Mouse (Mus musculus): Measurements from ENCODE around the gene Nlrp6. TPM values are rescaled to one million over a fixed set of nuclear protein-coding genes. Genes with fewer than 3 reads are reported as not detected.
"Not testable (repeated sequence)": the region's sequence is repeated elsewhere in the genome, so short reads cannot be mapped to it uniquely, and the experiment has no call there.

The Nlrp6 gene
- polyA plus RNA-seq, 1 experiment from 2014 or later, result 0.06 TPM

- Histone ChIP-seq H3K4me1 (peaks cover 77% of the 10 kb centered on the region), H3K27ac (peak within 1 kb of the TSS; percentile 81)
- 28% methylated on average over 11 of the region's 11 CpGs for WGBS
These were observed 35.3 kb downstream of the Nlrp6 start, which contains the start of the genes Gm45717 and Ifitm2 for GRCm38 (mm10) chr7:140955758-140956555. Gene Gm45717 (minus strand): TSS chr7:140955937. Gene Ifitm2 (minus strand): TSS chr7:140955987.

GRCm38 (mm10) chr7:140956556-140956869 lies 35.8 kb downstream of the Nlrp6 start:
- Histone ChIP-seq H3K27me3 (ENCODE audit: poor library complexity, severe bottlenecking) (peaks cover 28% of the 10 kb centered on the region), H3K36me3 (replicated peaks) (peaks cover 7% of the 10 kb centered on the region), H3K9me3 (no peaks in the 10 kb centered on the region), H3K27ac (peak overlapping the region; percentile 81), H3K4me1 (peaks cover 72% of the 10 kb centered on the region), H3K4me3 (0 out of 2 replicates have a peak overlapping the region, but pooled peaks have one; percentile 56)
- 54% methylated on average over 6 of the region's 6 CpGs for WGBS
- DNase-seq (ENCODE audit: extremely low spot score, low spot score), result no peak

More at GRCm38 (mm10) chr7:140955758-140956555, 35.3 kb downstream of the Nlrp6 start, which contains the start of the genes Gm45717 and Ifitm2:
- no peak for DNase-seq (ENCODE audit: extremely low spot score, low spot score)
- no peaks in the 10 kb centered on the region for H3K9me3 ChIP-seq
- H3K36me3 ChIP-seq (replicated peaks), result peaks cover 7% of the 10 kb centered on the region
- peaks cover 28% of the 10 kb centered on the region for H3K27me3 ChIP-seq (ENCODE audit: poor library complexity, severe bottlenecking)
- H3K4me3 ChIP-seq, result peak within 1 kb of the TSS; percentile 56

DNA sequence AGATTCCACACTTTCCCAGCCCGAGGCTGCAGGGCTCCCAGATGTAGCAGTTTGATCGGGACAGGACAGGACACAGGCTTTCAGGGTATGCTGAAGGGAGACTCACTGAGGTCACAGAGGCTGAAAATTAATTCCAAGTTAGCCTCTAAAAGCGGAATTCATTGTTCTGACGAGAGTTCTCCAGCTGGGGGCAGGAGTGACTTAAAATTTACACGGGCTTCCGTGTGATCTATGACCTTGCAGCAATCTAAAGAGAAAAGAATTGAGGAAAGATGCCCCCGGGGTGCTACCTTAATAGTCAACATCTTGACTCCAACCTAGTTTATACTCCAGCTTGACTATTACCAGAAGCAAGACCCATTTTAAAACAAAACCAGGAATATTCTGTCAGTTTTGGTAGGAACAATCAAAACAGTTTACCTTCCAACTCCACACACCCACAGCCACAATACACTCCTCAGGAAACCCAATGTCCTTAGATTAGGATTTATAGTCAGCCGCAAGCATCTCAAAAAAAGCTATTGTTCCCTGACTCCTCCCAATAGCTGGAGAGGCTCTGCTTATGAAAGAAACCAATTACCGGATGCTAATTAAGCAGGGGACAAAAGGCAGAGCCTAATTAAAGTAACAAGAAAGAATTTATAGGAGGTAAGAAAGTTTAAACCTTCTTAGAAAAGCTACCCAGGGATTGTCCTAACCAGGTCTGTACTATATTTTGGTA lies 38.6 kb downstream of the Nlrp6 start:
- Histone ChIP-seq H3K4me1 (peaks cover 66% of the 10 kb centered on the region), H3K4me3 (peak overlapping the region; percentile 9; the same call in 1 of the 2 replicates), H3K9me3 (no peaks in the 10 kb centered on the region), H3K27ac (peak overlapping the region; percentile 52; the same call in 1 of the 2 replicates), H3K27me3 (ENCODE audit: poor library complexity, severe bottlenecking) (peaks cover 28% of the 10 kb centered on the region), H3K36me3 (replicated peaks) (no peaks in the 10 kb centered on the region)
- no peak for DNase-seq (ENCODE audit: extremely low spot score, low spot score)
- WGBS, result 2% methylated on average over 9 of the region's 9 CpGs

DNA sequence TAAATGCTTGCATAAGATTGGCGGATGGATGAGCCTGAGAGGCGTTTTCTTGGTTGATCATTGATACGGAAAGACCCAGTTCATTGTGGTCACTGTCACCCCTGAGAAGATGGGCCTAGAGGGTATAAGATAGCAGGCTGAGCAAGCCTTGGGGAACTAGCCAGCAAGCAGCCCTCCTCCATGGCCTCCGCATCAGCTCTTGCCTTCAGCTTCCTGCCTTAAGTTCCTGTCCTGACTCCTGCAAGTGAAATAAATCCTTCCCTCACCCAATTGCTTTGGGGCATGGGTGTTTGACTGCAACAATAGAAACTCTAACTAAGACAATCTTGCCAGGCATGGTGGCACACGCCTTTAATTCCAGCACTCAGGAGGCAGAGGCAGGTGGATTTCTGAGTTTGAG lies 39.3 kb downstream of the Nlrp6 start:
- H3K36me3 ChIP-seq (replicated peaks), result no peaks in the 10 kb centered on the region
- no peak overlapping the region for H3K4me3 ChIP-seq
- no peak overlapping the region for H3K27ac ChIP-seq
- no peak for DNase-seq (ENCODE audit: extremely low spot score, low spot score)
- H3K27me3 ChIP-seq (ENCODE audit: poor library complexity, severe bottlenecking), result peaks cover 28% of the 10 kb centered on the region
- peaks cover 59% of the 10 kb centered on the region for H3K4me1 ChIP-seq
- WGBS, result 48% methylated on average over 5 of the region's 5 CpGs
- no peaks in the 10 kb centered on the region for H3K9me3 ChIP-seq

GRCm38 (mm10) chr7:140961416-140961815 lies 40.7 kb downstream of the Nlrp6 start:
- Histone ChIP-seq H3K4me1 (peaks cover 45% of the 10 kb centered on the region), H3K9me3 (no peaks in the 10 kb centered on the region), H3K27me3 (ENCODE audit: poor library complexity, severe bottlenecking) (peaks cover 21% of the 10 kb centered on the region), H3K27ac (no peak overlapping the region), H3K36me3 (replicated peaks) (no peaks in the 10 kb centered on the region), H3K4me3 (no peak overlapping the region)
- WGBS, result 61% methylated on average over 2 of the region's 2 CpGs
- no peak for DNase-seq (ENCODE audit: extremely low spot score, low spot score)

DNA sequence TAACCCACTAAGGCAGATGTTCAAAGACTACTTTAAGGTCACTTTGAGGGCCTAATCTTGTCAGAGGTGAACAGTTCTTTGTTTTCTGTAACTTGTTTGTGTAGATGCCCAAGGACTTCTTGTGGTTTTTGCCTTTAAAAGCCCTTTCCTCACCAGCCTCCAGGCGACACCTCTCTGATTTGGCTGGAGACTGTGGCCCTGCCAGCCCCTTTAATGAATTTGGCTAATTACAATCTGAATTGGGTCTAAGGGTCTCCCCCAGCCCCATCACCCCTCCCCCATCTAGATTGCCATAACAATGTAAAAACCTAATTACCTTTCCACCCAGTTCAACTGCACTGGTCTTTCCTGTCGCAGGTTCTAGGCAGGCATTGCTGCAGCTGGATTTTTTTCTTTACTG lies 42.0 kb downstream of the Nlrp6 start:
- WGBS, result 49% methylated on average over 2 of the region's 2 CpGs

GRCm38 (mm10) chr7:140966921-140967320 lies 46.2 kb downstream of the Nlrp6 start, which contains the start of gene Ifitm1:
Gene Ifitm1 (plus strand): TSS chr7:140967221.
- Histone ChIP-seq H3K36me3 (replicated peaks) (no peaks in the 10 kb centered on the region), H3K27ac (no peak within 1 kb of the TSS), H3K27me3 (ENCODE audit: poor library complexity, severe bottlenecking) (peaks cover 48% of the 10 kb centered on the region), H3K4me3 (peak within 1 kb of the TSS; percentile 10; the same call in 1 of the 2 replicates), H3K9me3 (no peaks in the 10 kb centered on the region), H3K4me1 (peaks cover 54% of the 10 kb centered on the region)
- WGBS, result 86% methylated on average over 4 of the region's 4 CpGs
- DNase-seq (ENCODE audit: extremely low spot score, low spot score), result no peak

More for the DNA sequence above, 42.0 kb downstream of the Nlrp6 start:
- no peak for DNase-seq (ENCODE audit: extremely low spot score, low spot score)
- H3K27ac ChIP-seq, result no peak overlapping the region
- H3K36me3 ChIP-seq (replicated peaks), result no peaks in the 10 kb centered on the region
- peaks cover 48% of the 10 kb centered on the region for H3K4me1 ChIP-seq
- no peaks in the 10 kb centered on the region for H3K9me3 ChIP-seq
- peaks cover 20% of the 10 kb centered on the region for H3K27me3 ChIP-seq (ENCODE audit: poor library complexity, severe bottlenecking)
- no peak overlapping the region for H3K4me3 ChIP-seq

GRCm38 (mm10) chr7:140967862-140968591 lies 47.3 kb downstream of the Nlrp6 start:
- H3K4me1 ChIP-seq, result peaks cover 47% of the 10 kb centered on the region
- H3K27ac ChIP-seq, result no peak overlapping the region
- DNase-seq (ENCODE audit: extremely low spot score, low spot score), result no peak
- H3K9me3 ChIP-seq, result no peaks in the 10 kb centered on the region
- H3K4me3 ChIP-seq, result peak overlapping the region; percentile 10; the same call in 1 of the 2 replicates
- no peaks in the 10 kb centered on the region for H3K36me3 ChIP-seq (replicated peaks)
- WGBS, result 5% methylated on average over 14 of the region's 14 CpGs
- H3K27me3 ChIP-seq (ENCODE audit: poor library complexity, severe bottlenecking), result peaks cover 49% of the 10 kb centered on the region

GRCm38 (mm10) chr7:140968710-140969109 lies 48.0 kb downstream of the Nlrp6 start:
- not testable (repeated sequence) for H3K36me3 ChIP-seq (replicated peaks); DNase-seq (ENCODE audit: extremely low spot score, low spot score); H3K27ac ChIP-seq; H3K9me3 ChIP-seq; H3K4me3 ChIP-seq
- WGBS, result 10% methylated on average over 3 of the region's 3 CpGs
- peaks cover 55% of the 10 kb centered on the region for H3K27me3 ChIP-seq (ENCODE audit: poor library complexity, severe bottlenecking)
- peaks cover 50% of the 10 kb centered on the region for H3K4me1 ChIP-seq

GRCm38 (mm10) chr7:140970931-140971330 lies 50.2 kb downstream of the Nlrp6 start:
- 57% methylated on average over 7 of the region's 7 CpGs for WGBS
- Histone ChIP-seq H3K9me3 (no peaks in the 10 kb centered on the region), H3K27me3 (ENCODE audit: poor library complexity, severe bottlenecking) (peaks cover 69% of the 10 kb centered on the region), H3K4me3 (no peak overlapping the region), H3K36me3 (replicated peaks) (no peaks in the 10 kb centered on the region), H3K27ac (no peak overlapping the region), H3K4me1 (peaks cover 62% of the 10 kb centered on the region)
- DNase-seq (ENCODE audit: extremely low spot score, low spot score), result no peak

- H3K9me3 ChIP-seq, result no peaks in the 10 kb centered on the region
- no peaks in the 10 kb centered on the region for H3K36me3 ChIP-seq (replicated peaks)
- peaks cover 62% of the 10 kb centered on the region for H3K4me1 ChIP-seq
- no peak for DNase-seq (ENCODE audit: extremely low spot score, low spot score)
- H3K27me3 ChIP-seq (ENCODE audit: poor library complexity, severe bottlenecking), result peaks cover 68% of the 10 kb centered on the region
- WGBS, result 92% methylated on average over 8 of the region's 8 CpGs
- H3K4me3 ChIP-seq, result no peak overlapping the region
- H3K27ac ChIP-seq, result no peak overlapping the region
These were observed 50.9 kb downstream of the Nlrp6 start for GRCm38 (mm10) chr7:140971479-140972171.
